Mouse (Mus musculus) embryonic facial prominence, embryonic 14.5 days (tissue): ENCODE measurements at regions not wholly inside any gene's neighbourhood (a gene's known extent, or its start where the extent isn't known, plus 50 kb on each side); places are given as distances from the start of the nearest gene placed in this dataset.

Experiments
- ATAC-seq: fragments of 200-750 bp; cut with Nextera tagmentation; 2 replicates; pipeline ENCODE4 v1.8.0; 2017; ENCODE audit warnings: low read depth, moderate number of reproducible peaks, moderate TSS enrichment
- DNase-seq: peaks from one replicate; pipeline ENCODE4 v3.0.0-alpha.2; 2015; ENCODE audit warnings: low spot score
- H3K27ac ChIP-seq: fragments of 300-500 bp; sonication (generic); replicated peaks from 2 replicates; pipeline ENCODE4 v1.5.1; 2014; ENCODE audit warnings: low read depth, mild to moderate bottlenecking, low read length, moderate library complexity
- H3K27me3 ChIP-seq: fragments of 300-500 bp; sonication (generic); replicated peaks from 2 replicates; pipeline ENCODE4 v1.6.1; 2014; ENCODE audit warnings: low read length; ENCODE audit not compliant: control insufficient read depth, insufficient read depth
- H3K36me3 ChIP-seq: fragments of 300-500 bp; sonication (generic); 2 replicates; pipeline ENCODE4 v1.6.1; 2014; ENCODE audit warnings: low read length, mixed read lengths; ENCODE audit not compliant: control insufficient read depth, insufficient read depth
- H3K4me1 ChIP-seq: fragments of 300-500 bp; sonication (generic); 2 replicates; pipeline ENCODE4 v1.6.1; 2014; ENCODE audit warnings: antibody characterized with exemption, low read length; ENCODE audit not compliant: control insufficient read depth, insufficient read depth
- H3K4me2 ChIP-seq: fragments of 300-500 bp; sonication (generic); 2 replicates; pipeline ENCODE4 v1.6.1; 2014; ENCODE audit warnings: low read depth, mild to moderate bottlenecking, low read length, moderate library complexity, mixed read lengths
- H3K4me3 ChIP-seq: fragments of 300-500 bp; sonication (generic); 2 replicates; pipeline ENCODE4 v1.5.1; 2014; ENCODE audit warnings: low read depth, mild to moderate bottlenecking, low read length
- H3K9ac ChIP-seq: fragments of 300-500 bp; sonication (generic); 2 replicates; pipeline ENCODE4 v1.6.1; 2014; ENCODE audit warnings: low read depth, mild to moderate bottlenecking, low read length, moderate library complexity, mixed read lengths
- H3K9me3 ChIP-seq: fragments of 300-500 bp; sonication (generic); 2 replicates; pipeline ENCODE4 v1.6.1; 2016; ENCODE audit warnings: low read length; ENCODE audit not compliant: control insufficient read depth
- WGBS: fragments of 180-500 bp; shearing (Covaris S2); extraction: QIAGEN DNeasy Blood & Tissue Kit; methylation state at CpG from one replicate; pipeline ENCODE4 v1.1.7; 2014; 5-methylcytosine and 5-hydroxymethylcytosine counted together

GRCm38 (mm10) chr10:71959584-71959983 is 612.0 kb downstream of the Ipmk start:
- no peak overlapping the region for H3K9ac ChIP-seq
- ATAC-seq (no peak), DNase-seq (no peak)
- WGBS, result 83% methylated on average over 1 of the region's 1 CpGs
- H3K4me1 ChIP-seq, result no peaks in the 10 kb centered on the region
- H3K27ac ChIP-seq, result no peak overlapping the region
- no peaks in the 10 kb centered on the region for H3K27me3 ChIP-seq
- H3K4me3 ChIP-seq, result no peak overlapping the region
- H3K9me3 ChIP-seq, result no peaks in the 10 kb centered on the region
- H3K4me2 ChIP-seq, result no peak overlapping the region
- H3K36me3 ChIP-seq, result no peaks in the 10 kb centered on the region

DNA sequence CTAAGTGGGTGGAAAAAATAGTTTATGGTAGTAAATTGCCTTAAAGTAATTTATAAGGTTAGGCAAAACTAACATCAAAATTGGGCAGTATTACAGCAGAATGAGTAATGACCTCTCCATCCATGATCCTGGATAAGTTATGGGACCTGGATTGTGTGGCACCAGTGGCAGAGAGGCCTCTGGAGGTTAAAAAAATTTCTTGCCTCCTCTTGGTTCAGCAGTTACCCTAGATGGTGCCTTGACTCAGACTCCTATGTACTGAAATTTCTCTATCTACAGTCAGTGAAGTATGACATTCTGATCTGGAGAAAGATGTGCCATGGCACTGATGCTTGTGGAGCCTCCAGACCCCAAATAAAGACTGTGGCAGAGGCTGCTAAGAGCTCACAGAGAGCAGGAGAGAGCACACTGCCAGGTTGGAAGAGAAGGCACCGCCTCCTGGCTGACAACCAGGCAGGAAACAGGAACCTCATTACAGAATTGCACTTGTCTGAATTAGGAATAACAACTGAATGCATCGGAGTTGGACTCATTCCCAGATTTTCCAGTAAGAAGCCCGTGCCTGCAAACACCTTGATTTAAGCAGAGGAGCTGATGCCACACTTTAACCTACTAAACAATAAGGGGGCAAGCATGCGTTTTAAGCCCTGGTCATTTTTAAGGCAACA is 613.0 kb downstream of the Ipmk start:
- H3K27me3 ChIP-seq, result no peaks in the 10 kb centered on the region
- no peaks in the 10 kb centered on the region for H3K9me3 ChIP-seq
- H3K9ac ChIP-seq, result no peak overlapping the region
- no peaks in the 10 kb centered on the region for H3K4me1 ChIP-seq
- H3K27ac ChIP-seq, result no peak overlapping the region
- ATAC-seq (no peak; the same call in 1 of the 2 replicates), DNase-seq (peak; percentile 71)
- H3K36me3 ChIP-seq, result no peaks in the 10 kb centered on the region
- no peak overlapping the region for H3K4me2 ChIP-seq
- WGBS, result 53% methylated on average over 4 of the region's 4 CpGs
- no peak overlapping the region for H3K4me3 ChIP-seq

DNA sequence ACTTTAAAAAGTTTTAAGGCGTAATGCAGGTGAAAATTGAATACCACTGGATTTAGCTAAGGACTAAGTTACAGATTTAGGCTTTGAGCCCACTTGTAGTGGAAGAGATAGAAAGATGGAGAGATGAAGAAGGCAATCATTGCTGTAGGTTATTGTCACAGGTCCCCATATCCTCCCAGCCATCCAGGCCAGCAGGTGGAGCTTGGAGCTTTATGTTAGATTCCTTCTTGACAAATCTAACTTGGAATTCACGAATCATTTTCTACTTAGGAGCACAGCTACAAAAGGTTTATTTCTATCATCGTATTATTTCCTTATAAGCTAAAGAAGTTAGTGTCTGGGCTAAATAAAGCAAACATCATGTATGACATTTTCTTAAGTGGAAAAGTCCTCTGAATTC is 630.5 kb downstream of the Ipmk start:
- H3K9ac ChIP-seq, result no peak overlapping the region
- no peaks in the 10 kb centered on the region for H3K36me3 ChIP-seq
- no peak for DNase-seq
- no peak overlapping the region for H3K4me2 ChIP-seq
- no peak overlapping the region for H3K27ac ChIP-seq
- H3K27me3 ChIP-seq, result no peaks in the 10 kb centered on the region
- no peaks in the 10 kb centered on the region for H3K9me3 ChIP-seq
- ATAC-seq, result no peak
- no peak overlapping the region for H3K4me3 ChIP-seq
- no peaks in the 10 kb centered on the region for H3K4me1 ChIP-seq
- 75% methylated on average over 3 of the region's 3 CpGs for WGBS

GRCm38 (mm10) chr10:72002875-72003720 is 651.5 kb upstream of the Zwint start:
- Histone ChIP-seq H3K27me3 (no peaks in the 10 kb centered on the region), H3K4me3 (no peak overlapping the region), H3K36me3 (no peaks in the 10 kb centered on the region), H3K4me2 (no peak overlapping the region), H3K9me3 (no peaks in the 10 kb centered on the region), H3K4me1 (no peaks in the 10 kb centered on the region), H3K9ac (no peak overlapping the region), H3K27ac (no peak overlapping the region)
- 81% methylated on average over 9 of the region's 9 CpGs for WGBS
- ATAC-seq (no peak), DNase-seq (no peak)
